Mouse (Mus musculus): ENCODE data around the gene Recql5. TPM values are rescaled to one million over a fixed set of nuclear protein-coding genes. Genes with fewer than 3 reads are reported as not detected.
"Not testable (repeated sequence)": the region's sequence is repeated elsewhere in the genome, so short reads cannot be mapped to it uniquely, and the experiment has no call there.

Gene Recql5
- polyA plus RNA-seq, 1 experiment from 2014 or later: 9.2 TPM

GRCm38 (mm10) chr11:115878071-115878470 is 55.2 kb downstream of the Recql5 start:
- WGBS (ENCODE audit: missing documents): 96% methylated on average over 8 of the region's 8 CpGs
- H3K27ac ChIP-seq: no peak overlapping the region
- H3K36me3 ChIP-seq (ENCODE audit: inconsistent target): no peaks in the 10 kb centered on the region
- no peaks in the 10 kb centered on the region for H3K79me2 ChIP-seq (ENCODE audit: inconsistent target)
- no peak overlapping the region for H3K4me3 ChIP-seq (ENCODE audit: inconsistent target)

- no peaks in the 10 kb centered on the region for H3K36me3 ChIP-seq (ENCODE audit: inconsistent target)
- H3K27ac ChIP-seq: no peak overlapping the region
- no peaks in the 10 kb centered on the region for H3K79me2 ChIP-seq (ENCODE audit: inconsistent target)
- H3K4me3 ChIP-seq (ENCODE audit: inconsistent target): no peak overlapping the region
- 43% methylated on average over 6 of the region's 6 CpGs for WGBS (ENCODE audit: missing documents)
These were observed 56.0 kb downstream of the Recql5 start for GRCm38 (mm10) chr11:115877174-115877755.

GRCm38 (mm10) chr11:115876438-115876837 is 56.8 kb downstream of the Recql5 start:
- Histone ChIP-seq H3K79me2 (ENCODE audit: inconsistent target) (no peaks in the 10 kb centered on the region), H3K36me3 (ENCODE audit: inconsistent target) (no peaks in the 10 kb centered on the region), H3K4me3 (ENCODE audit: inconsistent target) (no peak overlapping the region), H3K27ac (no peak overlapping the region)
- 87% methylated on average over 5 of the region's 5 CpGs for WGBS (ENCODE audit: missing documents)

- Histone ChIP-seq H3K36me3 (ENCODE audit: inconsistent target) (no peaks in the 10 kb centered on the region), H3K27ac (no peak overlapping the region), H3K79me2 (ENCODE audit: inconsistent target) (no peaks in the 10 kb centered on the region), H3K4me3 (ENCODE audit: inconsistent target) (no peak overlapping the region)
- 100% methylated on average over 3 of the region's 3 CpGs for WGBS (ENCODE audit: missing documents)
These were observed 57.3 kb downstream of the Recql5 start for GRCm38 (mm10) chr11:115875935-115876334.

- H3K79me2 ChIP-seq (ENCODE audit: inconsistent target): no peaks in the 10 kb centered on the region
- no peak overlapping the region for H3K27ac ChIP-seq
- 89% methylated on average over 4 of the region's 4 CpGs for WGBS (ENCODE audit: missing documents)
- no peak overlapping the region for H3K4me3 ChIP-seq (ENCODE audit: inconsistent target)
- no peaks in the 10 kb centered on the region for H3K36me3 ChIP-seq (ENCODE audit: inconsistent target)
These were observed 60.8 kb downstream of the Recql5 start for GRCm38 (mm10) chr11:115872437-115872836.

GRCm38 (mm10) chr11:115869393-115869792 is 63.9 kb downstream of the Recql5 start:
- Histone ChIP-seq H3K27ac (no peak overlapping the region), H3K4me3 (ENCODE audit: inconsistent target) (no peak overlapping the region)
- WGBS (ENCODE audit: missing documents): 16% methylated on average over 8 of the region's 8 CpGs

GRCm38 (mm10) chr11:115863895-115864294 is 69.4 kb downstream of the Recql5 start:
- Histone ChIP-seq H3K4me3 (ENCODE audit: inconsistent target) (no peak overlapping the region), H3K79me2 (ENCODE audit: inconsistent target) (no peaks in the 10 kb centered on the region), H3K27ac (no peak overlapping the region), H3K36me3 (ENCODE audit: inconsistent target) (no peaks in the 10 kb centered on the region)
- 81% methylated on average over 8 of the region's 8 CpGs for WGBS (ENCODE audit: missing documents)

More at GRCm38 (mm10) chr11:115869393-115869792, 63.9 kb downstream of the Recql5 start:
- Histone ChIP-seq H3K79me2 (ENCODE audit: inconsistent target) (no peaks in the 10 kb centered on the region), H3K36me3 (ENCODE audit: inconsistent target) (no peaks in the 10 kb centered on the region)

GRCm38 (mm10) chr11:115859143-115859945 is 73.9 kb downstream of the Recql5 start:
- Histone ChIP-seq H3K79me2 (ENCODE audit: inconsistent target) (no peaks in the 10 kb centered on the region), H3K36me3 (ENCODE audit: inconsistent target) (no peaks in the 10 kb centered on the region), H3K27ac (no peak overlapping the region), H3K4me3 (ENCODE audit: inconsistent target) (no peak overlapping the region)
- WGBS (ENCODE audit: missing documents): 2% methylated on average over 73 of the region's 75 CpGs

GRCm38 (mm10) chr11:115858354-115858753 is 74.9 kb downstream of the Recql5 start, which contains the start of gene Myo15b:
Gene Myo15b (plus strand): TSS chr11:115858406.
- no peak within 1 kb of the TSS for H3K4me3 ChIP-seq (ENCODE audit: inconsistent target)
- 12% methylated on average over 27 of the region's 27 CpGs for WGBS (ENCODE audit: missing documents)

GRCm38 (mm10) chr11:115857936-115858335 is 75.3 kb downstream of the Recql5 start:
- no peaks in the 10 kb centered on the region for H3K79me2 ChIP-seq (ENCODE audit: inconsistent target)
- 83% methylated on average over 12 of the region's 13 CpGs for WGBS (ENCODE audit: missing documents)
- no peak overlapping the region for H3K27ac ChIP-seq
- no peaks in the 10 kb centered on the region for H3K36me3 ChIP-seq (ENCODE audit: inconsistent target)
- H3K4me3 ChIP-seq (ENCODE audit: inconsistent target): no peak overlapping the region

More at GRCm38 (mm10) chr11:115858354-115858753, 74.9 kb downstream of the Recql5 start, which contains the start of gene Myo15b:
- Histone ChIP-seq H3K79me2 (ENCODE audit: inconsistent target) (no peaks in the 10 kb centered on the region), H3K27ac (no peak within 1 kb of the TSS), H3K36me3 (ENCODE audit: inconsistent target) (no peaks in the 10 kb centered on the region)

GRCm38 (mm10) chr11:115857146-115857545 is 76.1 kb downstream of the Recql5 start:
- WGBS (ENCODE audit: missing documents): 95% methylated on average over 4 of the region's 4 CpGs
- not testable (repeated sequence) for H3K79me2 ChIP-seq (ENCODE audit: inconsistent target); H3K36me3 ChIP-seq (ENCODE audit: inconsistent target); H3K4me3 ChIP-seq (ENCODE audit: inconsistent target); H3K27ac ChIP-seq

- Histone ChIP-seq H3K4me3 (ENCODE audit: inconsistent target) (no peak overlapping the region), H3K27ac (no peak overlapping the region), H3K36me3 (ENCODE audit: inconsistent target) (no peaks in the 10 kb centered on the region), H3K79me2 (ENCODE audit: inconsistent target) (no peaks in the 10 kb centered on the region)
- WGBS (ENCODE audit: missing documents): 93% methylated on average over 6 of the region's 6 CpGs
These were observed 78.6 kb downstream of the Recql5 start for GRCm38 (mm10) chr11:115854674-115855073.

GRCm38 (mm10) chr11:115845819-115846218 is 87.5 kb downstream of the Recql5 start:
- Histone ChIP-seq H3K27ac (no peak overlapping the region), H3K4me3 (ENCODE audit: inconsistent target) (no peak overlapping the region), H3K36me3 (ENCODE audit: inconsistent target) (peaks cover 4% of the 10 kb centered on the region; the same call in 1 of the 2 replicates), H3K79me2 (ENCODE audit: inconsistent target) (no peaks in the 10 kb centered on the region)
- WGBS (ENCODE audit: missing documents): 100% methylated on average over 2 of the region's 2 CpGs

- WGBS (ENCODE audit: missing documents): 71% methylated on average over 8 of the region's 8 CpGs
- peaks cover 4% of the 10 kb centered on the region; the same call in 1 of the 2 replicates for H3K36me3 ChIP-seq (ENCODE audit: inconsistent target)
- no peak overlapping the region for H3K4me3 ChIP-seq (ENCODE audit: inconsistent target)
- H3K27ac ChIP-seq: no peak overlapping the region
- no peaks in the 10 kb centered on the region for H3K79me2 ChIP-seq (ENCODE audit: inconsistent target)
These were observed 89.0 kb downstream of the Recql5 start for GRCm38 (mm10) chr11:115844240-115844639.

GRCm38 (mm10) chr11:115843891-115844239 is 89.4 kb downstream of the Recql5 start:
- Histone ChIP-seq H3K36me3 (ENCODE audit: inconsistent target) (peaks cover 4% of the 10 kb centered on the region; the same call in 1 of the 2 replicates), H3K79me2 (ENCODE audit: inconsistent target) (no peaks in the 10 kb centered on the region), H3K27ac (no peak overlapping the region), H3K4me3 (ENCODE audit: inconsistent target) (no peak overlapping the region)
- 94% methylated on average over 5 of the region's 5 CpGs for WGBS (ENCODE audit: missing documents)
